Mouse (Mus musculus) testis, adult 2 months (tissue): ENCODE results near the gene B3gnt2.

Experiments
- CTCF ChIP-seq: fragments of 200-500 bp; IDR thresholded peaks from 2 replicates; pipeline ENCODE4 v1.5.1; 2012; ENCODE audit warnings: low read depth, mild to moderate bottlenecking, inconsistent platforms, low read length, moderate library complexity; ENCODE audit not compliant: control insufficient read depth, insufficient read depth, insufficient replicate concordance
- POLR2A ChIP-seq: fragments of 200-500 bp; IDR thresholded peaks from 2 replicates; pipeline ENCODE4 v1.6.1; 2012; ENCODE audit warnings: low read depth, mild to moderate bottlenecking, inconsistent platforms, low read length, moderate library complexity; ENCODE audit not compliant: control insufficient read depth

DNA sequence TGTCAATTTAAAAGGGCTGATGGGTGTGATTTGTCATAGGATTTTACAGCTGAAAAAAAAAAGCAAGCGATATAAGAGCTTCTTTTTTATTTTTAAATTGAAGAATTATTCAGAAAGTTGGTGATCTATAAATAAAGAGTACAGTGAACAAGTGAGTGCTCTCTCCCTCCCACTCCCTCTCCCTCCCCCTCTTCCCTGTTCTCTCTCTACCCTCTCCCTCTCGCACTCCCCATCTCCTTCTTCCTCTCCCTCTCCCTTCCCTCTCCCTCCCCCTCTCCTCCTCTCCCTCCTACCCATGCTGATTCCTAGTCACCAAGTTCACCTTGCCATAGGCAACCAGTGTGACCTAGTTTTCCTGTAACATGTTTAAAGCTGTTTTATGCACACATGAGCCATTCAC, 140.7 kb downstream of the B3gnt2 start:
- TF ChIP-seq CTCF, result no peak
- TF ChIP-seq POLR2A, result no peak
